Mouse (Mus musculus) forebrain, embryonic 16.5 days (tissue): ENCODE data around the gene Huwe1. TPM values are rescaled to one million over a fixed set of nuclear protein-coding genes. Genes with fewer than 3 reads are reported as not detected.
A peak's percentile ranks its signal among the peaks of the same experiment; 100 is the strongest.

Experiments
- ATAC-seq: fragments of 200-750 bp; cut with Nextera tagmentation; 2 replicates; pipeline ENCODE4 v1.8.0; 2017; ENCODE audit warnings: mild to moderate bottlenecking, moderate library complexity
- H3K27ac ChIP-seq: fragments of 300-500 bp; sonication (generic); 2 replicates; pipeline ENCODE4 v1.5.1; 2014; ENCODE audit warnings: low read length, control low read depth
- H3K27me3 ChIP-seq: fragments of 300-500 bp; sonication (generic); replicated peaks from 2 replicates; pipeline ENCODE4 v1.6.1; 2014; ENCODE audit warnings: low read length; ENCODE audit not compliant: control insufficient read depth, insufficient read depth
- H3K36me3 ChIP-seq: fragments of 300-500 bp; sonication (generic); 2 replicates; pipeline ENCODE4 v1.6.1; 2014; ENCODE audit not compliant: control insufficient read depth, insufficient read depth
- H3K4me1 ChIP-seq: fragments of 300-500 bp; sonication (generic); replicated peaks from 2 replicates; pipeline ENCODE4 v1.6.1; 2014; ENCODE audit warnings: low read length; ENCODE audit not compliant: control insufficient read depth, insufficient read depth
- H3K4me2 ChIP-seq: fragments of 300-500 bp; sonication (generic); 2 replicates; pipeline ENCODE4 v1.6.1; 2014; ENCODE audit warnings: mild to moderate bottlenecking, low read length, control low read depth
- H3K4me3 ChIP-seq: fragments of 300-500 bp; sonication (generic); replicated peaks from 2 replicates; pipeline ENCODE4 v1.5.1; 2014; ENCODE audit warnings: mild to moderate bottlenecking, low read length, control low read depth
- H3K9ac ChIP-seq: fragments of 300-500 bp; sonication (generic); replicated peaks from 2 replicates; pipeline ENCODE4 v1.6.1; 2014; ENCODE audit warnings: low read depth, low read length, control low read depth
- H3K9me3 ChIP-seq: fragments of 300-500 bp; sonication (generic); 2 replicates; pipeline ENCODE4 v1.6.1; 2016; ENCODE audit warnings: low read length; ENCODE audit not compliant: control insufficient read depth
- WGBS: fragments of 180-500 bp; shearing (Covaris S2); extraction: QIAGEN DNeasy Blood & Tissue Kit; methylation state at CpG from one replicate; pipeline ENCODE4 v1.1.7; 2014; 5-methylcytosine and 5-hydroxymethylcytosine counted together
- polyA plus RNA-seq: library from polyadenylated mRNA; unstranded; fragments of >200 nt; fragmentation: Nextera tagmentation; extraction: Ambion mirVana; gene quantifications from 2 replicates; pipeline ENCODE4 v1.2.1, GENCODE M21; 2015

Huwe1 gene
- polyA plus RNA-seq, result 62.4 and 65.5 TPM in 2 replicates

DNA sequence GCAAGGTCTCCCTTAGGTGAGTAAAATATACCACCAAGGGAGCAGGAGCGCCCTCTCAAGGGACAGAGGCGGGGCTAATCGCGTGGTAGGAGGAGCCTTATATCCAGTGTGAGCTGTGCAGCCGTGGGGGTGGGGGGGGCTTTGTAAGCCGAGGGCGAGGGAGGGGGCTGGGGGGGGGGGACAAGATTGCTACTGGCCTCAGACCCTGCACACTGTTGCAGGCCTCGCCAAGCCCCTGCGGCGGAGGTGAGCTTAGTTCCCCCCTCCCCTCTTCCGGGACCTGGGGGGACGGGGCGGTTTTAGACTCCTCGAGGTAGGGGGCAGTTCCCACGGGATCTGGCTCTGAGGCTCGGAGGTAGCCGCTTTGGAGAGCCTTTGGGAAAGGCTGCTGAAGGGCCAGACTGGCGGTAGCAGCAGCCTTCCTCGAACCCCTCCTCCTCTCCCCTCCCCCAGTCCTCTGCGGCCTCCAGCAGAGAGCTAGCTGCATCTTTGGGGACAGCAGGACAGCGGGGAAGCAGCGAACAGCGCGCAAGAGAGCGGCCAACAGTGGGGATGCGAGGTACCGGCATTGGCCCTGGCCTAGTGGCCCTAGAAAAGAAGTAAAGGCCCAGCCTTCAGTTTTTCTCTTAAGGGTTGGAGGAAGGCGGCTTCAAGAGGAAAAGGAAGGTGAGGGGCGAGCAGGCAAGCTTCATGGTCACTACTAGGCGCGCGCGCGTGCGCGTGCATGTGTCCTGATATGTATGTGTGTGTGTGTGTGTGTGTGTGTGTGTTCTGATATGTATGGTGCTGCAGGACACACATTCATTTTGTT lies at the start of gene Huwe1:
Gene Huwe1 (plus strand): TSS at position 107 of the 811 bp plus-strand sequence.
- Histone ChIP-seq H3K9me3 (no peaks in the 10 kb centered on the region), H3K4me2 (peak within 1 kb of the TSS; percentile 42), H3K27me3 (no peaks in the 10 kb centered on the region), H3K9ac (peak within 1 kb of the TSS; percentile 63), H3K27ac (peak within 1 kb of the TSS; percentile 95), H3K4me1 (peaks cover 3% of the 10 kb centered on the region; the same call in 1 of the 2 replicates), H3K4me3 (peak within 1 kb of the TSS; percentile 43), H3K36me3 (no peaks in the 10 kb centered on the region)
- WGBS, result 18% methylated on average over 32 of the region's 36 CpGs
- ATAC-seq, result peak; percentile 33

DNA sequence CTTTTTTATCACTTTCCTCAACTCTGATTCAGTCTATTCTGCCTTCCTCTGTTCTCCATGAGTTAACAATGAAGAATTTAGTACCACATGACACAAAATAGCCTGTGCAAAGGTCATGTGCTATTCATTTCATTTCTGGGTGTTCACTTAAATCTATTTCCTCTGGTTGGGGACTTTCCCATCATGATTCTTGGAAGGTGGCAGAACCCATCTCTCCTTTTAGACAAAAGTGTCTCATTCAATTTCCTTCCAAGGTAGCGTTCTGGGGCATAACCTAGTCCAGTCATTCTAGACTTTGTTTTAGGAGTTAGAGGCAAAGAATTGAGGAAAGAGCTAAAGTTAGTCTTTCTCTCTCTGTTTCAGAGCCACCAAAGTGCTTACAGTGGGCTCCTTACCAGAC lies 20.3 kb upstream of the Huwe1 start:
- Histone ChIP-seq H3K4me2 (no peak overlapping the region), H3K4me3 (no peak overlapping the region), H3K9me3 (no peaks in the 10 kb centered on the region), H3K4me1 (no peaks in the 10 kb centered on the region), H3K27ac (no peak overlapping the region), H3K27me3 (no peaks in the 10 kb centered on the region), H3K36me3 (no peaks in the 10 kb centered on the region), H3K9ac (no peak overlapping the region)
- 83% methylated on average over 1 of the region's 1 CpGs for whole genome bisulfite sequencing
- no peak for ATAC-seq

GRCm38 (mm10) chrX:151782939-151783338 lies 17.7 kb upstream of the Huwe1 start:
- Histone ChIP-seq H3K9me3 (no peaks in the 10 kb centered on the region), H3K4me2 (no peak overlapping the region), H3K27ac (no peak overlapping the region), H3K36me3 (no peaks in the 10 kb centered on the region), H3K27me3 (no peaks in the 10 kb centered on the region), H3K4me1 (no peaks in the 10 kb centered on the region), H3K9ac (no peak overlapping the region), H3K4me3 (no peak overlapping the region)
- no peak for ATAC-seq
- 93% methylated on average over 4 of the region's 4 CpGs for WGBS

- Histone ChIP-seq H3K9me3 (no peaks in the 10 kb centered on the region), H3K27me3 (no peaks in the 10 kb centered on the region), H3K36me3 (no peaks in the 10 kb centered on the region), H3K4me1 (no peaks in the 10 kb centered on the region), H3K4me2 (no peak overlapping the region), H3K4me3 (no peak overlapping the region), H3K9ac (no peak overlapping the region), H3K27ac (no peak overlapping the region)
- WGBS, result 75% methylated on average over 2 of the region's 2 CpGs
- no peak for ATAC-seq
Observed at GRCm38 (mm10) chrX:151792766-151793165, 7.8 kb upstream of the Huwe1 start.

- H3K4me1 ChIP-seq, result no peaks in the 10 kb centered on the region
- no peaks in the 10 kb centered on the region for H3K36me3 ChIP-seq
- H3K9me3 ChIP-seq, result no peaks in the 10 kb centered on the region
- H3K4me3 ChIP-seq, result no peak overlapping the region
- 40% methylated on average over 1 of the region's 1 CpGs for WGBS
- no peak overlapping the region for H3K4me2 ChIP-seq
- no peak overlapping the region for H3K27ac ChIP-seq
- no peaks in the 10 kb centered on the region for H3K27me3 ChIP-seq
- H3K9ac ChIP-seq, result no peak overlapping the region
- no peak for ATAC-seq
Observed at GRCm38 (mm10) chrX:151797970-151798369, 2.6 kb upstream of the Huwe1 start.

DNA sequence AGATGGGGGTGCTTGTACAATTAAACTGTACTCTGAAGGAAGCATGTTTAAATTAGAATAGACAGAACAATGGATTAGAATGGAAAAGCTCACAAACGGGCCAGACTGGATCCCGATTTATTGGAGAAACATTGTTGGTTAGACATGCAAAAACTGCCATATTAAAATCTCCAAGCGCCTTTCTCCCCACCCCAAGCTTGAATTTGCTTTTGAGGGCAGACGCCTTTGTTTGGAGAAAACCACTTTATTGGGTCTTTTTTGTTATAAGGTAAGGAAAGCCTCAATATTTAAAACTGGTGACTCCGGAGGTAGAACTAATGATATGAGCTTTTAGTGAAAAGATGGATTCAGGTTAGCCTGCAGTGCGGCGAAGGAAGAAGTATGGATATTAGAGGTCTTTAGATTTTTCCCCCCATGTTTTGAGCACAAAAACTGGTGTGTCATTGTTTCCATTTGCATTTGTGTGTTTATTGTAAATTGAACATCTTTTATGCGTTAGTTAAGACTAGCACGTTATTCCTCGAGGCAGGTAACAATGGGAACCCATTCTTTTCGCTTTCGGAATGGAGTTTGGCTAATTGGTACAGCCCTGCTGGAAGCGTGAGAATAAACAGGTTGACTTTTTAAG lies 1.8 kb downstream of the Huwe1 start:
- 20% methylated on average over 13 of the region's 13 CpGs for WGBS
- peak overlapping the region; percentile 46 for H3K4me3 ChIP-seq
- no peaks in the 10 kb centered on the region for H3K27me3 ChIP-seq
- no peaks in the 10 kb centered on the region for H3K9me3 ChIP-seq
- peak overlapping the region; percentile 89 for H3K27ac ChIP-seq
- no peak for ATAC-seq
- H3K36me3 ChIP-seq, result no peaks in the 10 kb centered on the region
- H3K9ac ChIP-seq, result peak overlapping the region; percentile 48
- H3K4me1 ChIP-seq, result peaks cover 3% of the 10 kb centered on the region; the same call in 1 of the 2 replicates
- peak overlapping the region; percentile 44 for H3K4me2 ChIP-seq

DNA sequence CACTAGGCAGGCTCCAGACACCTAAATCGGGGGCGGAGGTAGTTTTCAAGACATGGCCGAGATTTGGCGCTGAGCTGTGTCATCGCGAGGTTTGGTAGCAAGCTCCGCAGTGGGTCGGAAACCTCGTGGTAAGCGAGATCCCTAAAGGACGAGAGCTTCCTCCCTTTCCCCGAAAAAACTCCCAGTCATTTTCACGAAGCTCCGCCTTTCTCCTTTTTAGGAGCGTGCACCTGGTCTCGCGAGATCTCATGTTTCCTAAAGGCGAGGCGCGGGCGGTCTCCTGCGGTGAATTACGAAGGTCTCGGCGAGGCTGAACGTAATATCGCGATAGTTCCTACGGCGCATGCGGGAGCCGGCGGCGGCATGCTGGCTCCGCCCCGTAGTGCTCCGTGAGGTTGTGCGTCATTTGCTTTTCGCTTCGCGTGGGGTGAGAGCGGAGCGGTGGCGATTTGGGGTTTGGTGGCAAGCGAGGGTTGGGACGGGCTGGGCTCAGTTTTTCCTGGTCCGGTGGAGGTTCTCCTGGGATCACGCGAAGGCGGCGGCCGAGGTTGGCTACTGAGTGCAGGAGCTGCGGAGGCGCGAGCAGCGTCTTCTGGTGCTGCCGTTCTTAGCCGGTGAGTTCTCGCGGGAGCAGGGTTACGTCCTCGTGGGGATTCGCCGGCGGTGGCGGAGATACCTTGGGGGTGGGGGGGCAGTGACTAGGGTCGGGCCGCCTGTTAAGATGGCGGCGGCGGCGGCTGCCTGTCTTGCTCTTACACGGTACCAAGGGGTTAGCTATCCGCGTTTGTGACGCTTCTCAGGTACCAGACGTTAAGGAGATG lies 2.6 kb downstream of the Huwe1 start:
- WGBS, result 19% methylated on average over 76 of the region's 77 CpGs
- H3K4me2 ChIP-seq, result peak overlapping the region; percentile 44
- peak overlapping the region; percentile 89 for H3K27ac ChIP-seq
- no peaks in the 10 kb centered on the region for H3K27me3 ChIP-seq
- H3K4me1 ChIP-seq, result peaks cover 3% of the 10 kb centered on the region; the same call in 1 of the 2 replicates
- H3K9ac ChIP-seq, result peak overlapping the region; percentile 48
- H3K36me3 ChIP-seq, result no peaks in the 10 kb centered on the region
- peak overlapping the region; percentile 49 for H3K4me3 ChIP-seq
- no peaks in the 10 kb centered on the region for H3K9me3 ChIP-seq
- ATAC-seq, result peak; percentile 89

- 27% methylated on average over 20 of the region's 20 CpGs for WGBS
- Histone ChIP-seq H3K4me1 (peaks cover 3% of the 10 kb centered on the region; the same call in 1 of the 2 replicates), H3K36me3 (no peaks in the 10 kb centered on the region), H3K27me3 (no peaks in the 10 kb centered on the region), H3K9ac (peak overlapping the region; percentile 41), H3K27ac (peak overlapping the region; percentile 83), H3K9me3 (no peaks in the 10 kb centered on the region), H3K4me2 (peak overlapping the region; percentile 68), H3K4me3 (peak overlapping the region; percentile 49)
- ATAC-seq, result peak; percentile 37
Observed at GRCm38 (mm10) chrX:151803777-151804101, 3.1 kb downstream of the Huwe1 start.

- no peaks in the 10 kb centered on the region for H3K27me3 ChIP-seq
- H3K9ac ChIP-seq, result peak overlapping the region; percentile 41
- no peak for ATAC-seq
- no peaks in the 10 kb centered on the region for H3K36me3 ChIP-seq
- H3K9me3 ChIP-seq, result no peaks in the 10 kb centered on the region
- H3K4me2 ChIP-seq, result peak overlapping the region; percentile 68
- peaks cover 3% of the 10 kb centered on the region; the same call in 1 of the 2 replicates for H3K4me1 ChIP-seq
- peak overlapping the region; percentile 49 for H3K4me3 ChIP-seq
- WGBS, result 24% methylated on average over 9 of the region's 9 CpGs
- H3K27ac ChIP-seq, result no peak overlapping the region
Observed at GRCm38 (mm10) chrX:151804388-151804787, 3.8 kb downstream of the Huwe1 start.
